ENCODE assay signal across 27 mouse cellular contexts in genomic region chr9:41047654-41048053, GRCm38 (mm10). TPM values are rescaled to one million over a fixed set of nuclear protein-coding genes. Genes with fewer than 3 reads are reported as not detected.
A peak's percentile ranks its signal among the peaks of the same experiment; 100 is the strongest.
DNase-seq lines count a peak whose midpoint lies in the region; ATAC-seq and TF ChIP-seq lines count a peak whose summit lies in the region.
"Had no signal": no experiment of that assay in that cellular context is flagged by ENCODE, and none has a peak within 500 bp of the region (broad histone marks: within the 10 kb centered on the region; RNA-seq: fewer than 3 reads in every experiment).

No protein-coding gene starts in this region.

- intact Hi-C loops in left cerebral cortex, postnatal 10 days (cut with DNase I) = no loop called here
- intact Hi-C loops in left cerebral cortex, adult 2 months (cut with DNase I) = no loop called here

- no peak for TF ChIP-seq CTCF in liver, postnatal 0 days (IDR thresholded peaks at IDR 0.05; ENCODE audit: low read depth)
- TF ChIP-seq CTCF in liver, embryonic 14.5 days (IDR thresholded peaks at IDR 0.05; ENCODE audit: low read depth) = no peak
- TF ChIP-seq CTCF in left cerebral cortex, adult 2 months (IDR thresholded peaks at IDR 0.05) = no peak

- H3K4me1 ChIP-seq in liver, embryonic 11.5 days (replicated peaks; ENCODE audit: control insufficient read depth, insufficient read depth, low read length) = peaks cover 32% of the 10 kb centered on the region
- peaks cover 12% of the 10 kb centered on the region for H3K4me1 ChIP-seq in liver, postnatal 0 days (ENCODE audit: insufficient read depth)
- peaks cover 18 to 39% of the 10 kb centered on the region in 2 experiments for H3K4me1 ChIP-seq in liver, embryonic 14.5 days (replicated peaks; ENCODE audit: control insufficient read depth in 2 of 2, insufficient read depth in 2 of 2, low read length in 1 of 2)
- H3K4me1 ChIP-seq: embryonic facial prominence, embryonic 12.5 days had no signal

- no peak overlapping the region for H3K27ac ChIP-seq in liver, embryonic 11.5 days (ENCODE audit: low read depth, low read length)
- no peak overlapping the region for H3K27ac ChIP-seq in liver, postnatal 0 days (ENCODE audit: low read depth)
- no peak overlapping the region for H3K27ac ChIP-seq in liver, embryonic 14.5 days
- no peak overlapping the region for H3K27ac ChIP-seq in left cerebral cortex, adult 2 months
- H3K27ac ChIP-seq: embryonic facial prominence, embryonic 12.5 days; embryonic facial prominence, embryonic 15.5 days; forebrain, embryonic 12.5 days; forebrain, embryonic 15.5 days; heart, embryonic 15.5 days; hindbrain, embryonic 10.5 days; hindbrain, embryonic 13.5 days had no signal

- WGBS in liver, embryonic 11.5 days = 63% methylated on average over 2 of the region's 2 CpGs
- 67% methylated on average over 2 of the region's 2 CpGs for WGBS in liver, postnatal 0 days (ENCODE audit: insufficient replicate concordance)
- WGBS in liver, embryonic 14.5 days (ENCODE audit: insufficient replicate concordance) = 24% methylated on average over 2 of the region's 2 CpGs

- H3K27me3 ChIP-seq in liver, embryonic 11.5 days (replicated peaks; ENCODE audit: control insufficient read depth, insufficient read depth, low read length) = no peaks in the 10 kb centered on the region
- H3K27me3 ChIP-seq in liver, postnatal 0 days (ENCODE audit: insufficient read depth, low read length) = no peaks in the 10 kb centered on the region
- H3K27me3 ChIP-seq in liver, embryonic 14.5 days (ENCODE audit: control insufficient read depth, insufficient read depth, low read length) = no peaks in the 10 kb centered on the region
- H3K27me3 ChIP-seq: embryonic facial prominence, embryonic 12.5 days; embryonic facial prominence, embryonic 15.5 days; forebrain, embryonic 12.5 days; forebrain, embryonic 15.5 days; heart, embryonic 12.5 days; heart, embryonic 15.5 days; hindbrain, embryonic 13.5 days had no signal

- DNase-seq in liver, embryonic 11.5 days (ENCODE audit: low spot score) = no peak
- no peak for DNase-seq in liver, postnatal 0 days
- DNase-seq in liver, embryonic 14.5 days (ENCODE audit: low read depth in 3 of 3, low spot score in 3 of 3) = no peak
- DNase-seq in left cerebral cortex, postnatal 10 days (ENCODE audit: extremely low spot score in 1 of 2, low spot score in 2 of 2) = no peak
- DNase-seq in left cerebral cortex, adult 2 months (ENCODE audit: extremely low spot score in 1 of 2, low spot score in 2 of 2) = no peak
- DNase-seq: adrenal gland, postnatal 10 days; adrenal gland, postnatal 36 days; cerebellum, adult 18-20 months; cerebellum, adult 9-10 months; cerebellum, postnatal 14 days; gastrocnemius, postnatal 25 days; heart, adult 18-20 months; heart, postnatal 10 days; heart, postnatal 36 days had no signal

- peak; percentile 66 for ATAC-seq in liver, embryonic 11.5 days (replicated peaks; ENCODE audit: low FRiP score)
- ATAC-seq in liver, postnatal 0 days = no peak
- peak; percentile 75; the same call in 1 of the 2 replicates for ATAC-seq in liver, embryonic 14.5 days (ENCODE audit: insufficient read depth)
- ATAC-seq in megakaryocyte progenitor cell, adult 5-6 weeks (replicated peaks; ENCODE audit: poor library complexity) = 0 out of 2 replicates have a peak, but pooled peaks have one; percentile 11
- ATAC-seq: forebrain, embryonic 15.5 days; hindbrain, embryonic 16.5 days had no signal

- no peak for TF ChIP-seq EP300 in liver, postnatal 0 days (IDR thresholded peaks at IDR 0.05; ENCODE audit: low read depth)
- TF ChIP-seq EP300 in liver, embryonic 14.5 days (IDR thresholded peaks at IDR 0.05; ENCODE audit: low read depth) = 0 out of 2 replicates have a peak, but pooled peaks have one; percentile 11

- no peak overlapping the region for H3K9ac ChIP-seq in liver, embryonic 11.5 days (ENCODE audit: low read depth, low read length)
- H3K9ac ChIP-seq in liver, postnatal 0 days (replicated peaks) = no peak overlapping the region
- H3K9ac ChIP-seq in liver, embryonic 14.5 days (replicated peaks) = no peak overlapping the region
- H3K9ac ChIP-seq: embryonic facial prominence, embryonic 12.5 days; embryonic facial prominence, embryonic 15.5 days; forebrain, embryonic 12.5 days; forebrain, embryonic 15.5 days; heart, embryonic 12.5 days; heart, embryonic 15.5 days; hindbrain, embryonic 13.5 days had no signal

- no peaks in the 10 kb centered on the region for H3K9me3 ChIP-seq in liver, embryonic 11.5 days (ENCODE audit: control insufficient read depth, low read length)
- no peaks in the 10 kb centered on the region for H3K9me3 ChIP-seq in liver, postnatal 0 days (ENCODE audit: low read length)
- no peaks in the 10 kb centered on the region for H3K9me3 ChIP-seq in liver, embryonic 14.5 days (ENCODE audit: control insufficient read depth, low read length)
- H3K9me3 ChIP-seq: embryonic facial prominence, embryonic 12.5 days; embryonic facial prominence, embryonic 15.5 days; forebrain, embryonic 12.5 days; forebrain, embryonic 15.5 days; heart, embryonic 12.5 days; heart, embryonic 15.5 days; hindbrain, embryonic 10.5 days; hindbrain, embryonic 13.5 days had no signal

- H3K4me3 ChIP-seq in liver, embryonic 11.5 days (ENCODE audit: low read depth, low read length) = no peak overlapping the region
- H3K4me3 ChIP-seq in liver, postnatal 0 days (ENCODE audit: low read depth, low read length) = no peak overlapping the region
- H3K4me3 ChIP-seq in liver, embryonic 14.5 days (ENCODE audit: insufficient read depth in 1 of 2, low read depth in 2 of 2, low read length in 2 of 2) = no peak overlapping the region
- H3K4me3 ChIP-seq in left cerebral cortex, adult 2 months = no peak overlapping the region
- H3K4me3 ChIP-seq: embryonic facial prominence, embryonic 12.5 days; embryonic facial prominence, embryonic 15.5 days; erythroblast, embryonic 14.5 days; forebrain, embryonic 12.5 days; forebrain, embryonic 15.5 days; heart, embryonic 12.5 days; heart, embryonic 15.5 days; hindbrain, embryonic 10.5 days; hindbrain, embryonic 13.5 days had no signal

- H3K36me3 ChIP-seq in liver, embryonic 11.5 days (ENCODE audit: control insufficient read depth, insufficient read depth, low read length) = no peaks in the 10 kb centered on the region
- no peaks in the 10 kb centered on the region for H3K36me3 ChIP-seq in liver, postnatal 0 days (replicated peaks; ENCODE audit: insufficient read depth, low read length)
- H3K36me3 ChIP-seq in liver, embryonic 14.5 days (replicated peaks; ENCODE audit: control insufficient read depth, insufficient read depth, low read depth) = no peaks in the 10 kb centered on the region
- H3K36me3 ChIP-seq: embryonic facial prominence, embryonic 15.5 days; forebrain, embryonic 12.5 days; heart, embryonic 15.5 days; hindbrain, embryonic 10.5 days had no signal

- no peak overlapping the region for H3K4me2 ChIP-seq in liver, embryonic 11.5 days
- no peak overlapping the region for H3K4me2 ChIP-seq in liver, postnatal 0 days (ENCODE audit: low read depth, low read length)
- no peak overlapping the region for H3K4me2 ChIP-seq in liver, embryonic 14.5 days (ENCODE audit: low read depth)
- H3K4me2 ChIP-seq: embryonic facial prominence, embryonic 12.5 days; embryonic facial prominence, embryonic 15.5 days; forebrain, embryonic 12.5 days; forebrain, embryonic 15.5 days; heart, embryonic 12.5 days; heart, embryonic 15.5 days; hindbrain, embryonic 13.5 days had no signal

RNA-seq across cellular contexts. Expression of gene Crtam, which starts 43.2 kb away (rescaled TPM):
- polyA plus RNA-seq in liver, embryonic 11.5 days (2014; fragmentation: Nextera tagmentation; extraction: Ambion mirVana) = 0.08 and 0.11 TPM in 2 replicates
- 0.06 and 0.08 TPM in 2 replicates for polyA plus RNA-seq in liver, postnatal 0 days (2015; fragmentation: Nextera tagmentation; extraction: Ambion mirVana)
- 0.04 and 0.06 TPM in 2 replicates for polyA plus RNA-seq in liver, embryonic 14.5 days (2012; rRNA removed)
- polyA plus RNA-seq in liver, embryonic 14.5 days (2014; fragmentation: Nextera tagmentation; extraction: Ambion mirVana) = not detected in 2 replicates
- not detected in 2 replicates for total RNA-seq in megakaryocyte progenitor cell, adult 5-6 weeks (2015)
- not detected in 2 replicates for total RNA-seq in megakaryocyte progenitor cell, adult 5-6 weeks (2017)
- under 1 TPM in 1 of 2 experiments, not detected in 1; 0.10 TPM for total RNA-seq in left cerebral cortex, postnatal 10 days (2021)
- under 1 TPM in 1 of 2 experiments, not detected in 1; 0.18 TPM for total RNA-seq in left cerebral cortex, adult 2 months (2021)
- total RNA-seq: adrenal gland, postnatal 36 days; gastrocnemius, adult 8-10 months; gastrocnemius, postnatal 25 days; heart, postnatal 36 days had no signal
- polyA plus RNA-seq: erythroblast, embryonic 14.5 days; forebrain, embryonic 15.5 days; gonadal fat pad, adult 2 months; heart, embryonic 15.5 days had no signal
